In genomic region chr2:65121435-65121834, GRCm38 (mm10) we compare ENCODE assay signal across 8 mouse cellular contexts.
DNase-seq lines count a peak whose midpoint lies in the region; ATAC-seq and TF ChIP-seq lines count a peak whose summit lies in the region.
"Had no signal": no experiment of that assay in that cellular context is flagged by ENCODE, and none has a peak within 500 bp of the region (broad histone marks: within the 10 kb centered on the region; RNA-seq: fewer than 3 reads in every experiment).

No protein-coding gene starts in this region.

- H3K4me2 ChIP-seq in hindbrain, embryonic 14.5 days (replicated peaks): no peak overlapping the region
- no peak overlapping the region for H3K4me2 ChIP-seq in hindbrain, embryonic 12.5 days (replicated peaks)
- no peak overlapping the region for H3K4me2 ChIP-seq in CH12.LX (ENCODE audit: insufficient read depth, low read depth, poor library complexity, severe bottlenecking)
- H3K4me2 ChIP-seq: limb, embryonic 12.5 days had no signal

- TF ChIP-seq CTCF in CH12.LX (conservative IDR thresholded peaks at IDR 0.05 in 1 of 2, IDR thresholded peaks at IDR 0.05 in 1 of 2; ENCODE audit: low read depth in 2 of 2, low read length in 2 of 2): peak; percentile 51 to 81

- H3K9me3 ChIP-seq in hindbrain, embryonic 14.5 days (ENCODE audit: control insufficient read depth, low read length): no peaks in the 10 kb centered on the region
- no peaks in the 10 kb centered on the region for H3K9me3 ChIP-seq in hindbrain, embryonic 12.5 days (replicated peaks)
- H3K9me3 ChIP-seq in CH12.LX (replicated peaks; ENCODE audit: low read length): no peaks in the 10 kb centered on the region
- H3K9me3 ChIP-seq in ES-E14 (ENCODE audit: control insufficient read depth, insufficient read depth, low read depth, low read length): no peaks in the 10 kb centered on the region
- H3K9me3 ChIP-seq: limb, embryonic 12.5 days had no signal

- TF ChIP-seq EP300 in CH12.LX (IDR thresholded peaks at IDR 0.05; ENCODE audit: low read length): no peak

- TF ChIP-seq RAD21 in CH12.LX (IDR thresholded peaks at IDR 0.05; ENCODE audit: low read depth, low read length): peak; percentile 89

- no peaks in the 10 kb centered on the region for H3K79me2 ChIP-seq in CH12.LX (replicated peaks; ENCODE audit: control insufficient read depth, extremely low read depth, insufficient read depth, poor library complexity, severe bottlenecking)

- H3K27ac ChIP-seq in hindbrain, embryonic 14.5 days: no peak overlapping the region
- H3K27ac ChIP-seq in hindbrain, embryonic 12.5 days: no peak overlapping the region
- H3K27ac ChIP-seq in CH12.LX (ENCODE audit: insufficient read depth, low read depth) (no peak overlapping the region), ES-E14 (ENCODE audit: insufficient read depth, low read depth, low read length, poor library complexity, severe bottlenecking) (no peak overlapping the region)
- H3K27ac ChIP-seq: limb, embryonic 12.5 days had no signal

- H3K36me3 ChIP-seq in hindbrain, embryonic 14.5 days (replicated peaks; ENCODE audit: control insufficient read depth, insufficient read depth): no peaks in the 10 kb centered on the region
- no peaks in the 10 kb centered on the region for H3K36me3 ChIP-seq in hindbrain, embryonic 12.5 days
- H3K36me3 ChIP-seq in CH12.LX (replicated peaks in 1 of 2; ENCODE audit: control insufficient read depth in 1 of 2, insufficient read depth in 1 of 2, low read length in 1 of 2) (no peaks in the 10 kb centered on the region), ES-E14 (ENCODE audit: control insufficient read depth, insufficient read depth, low read length, poor library complexity, severe bottlenecking) (no peaks in the 10 kb centered on the region)
- H3K36me3 ChIP-seq: limb, embryonic 12.5 days had no signal

- DNase-seq in hindbrain, embryonic 14.5 days (ENCODE audit: low spot score): peak; percentile 75
- peak; percentile 49 for DNase-seq in CH12.LX (ENCODE audit: extremely low read depth)
- DNase-seq in ES-E14 (ENCODE audit: low read depth, low spot score): peak; percentile 11
- DNase-seq in lung, postnatal 14 days: peak; percentile 75
- DNase-seq in natural killer cell, adult 2 months (ENCODE audit: low spot score in 2 of 2): no peak

- 6% methylated on average over 1 of the region's 1 CpGs for WGBS in hindbrain, embryonic 14.5 days
- WGBS in hindbrain, embryonic 12.5 days: 6% methylated on average over 1 of the region's 1 CpGs

- in situ Hi-C loops in CH12.LX (cut with MboI; ENCODE audit: low pct_ligation_motif_present, low pct_unique_long_range_greater_than_20kb, low sequenced_read_pairs) (no loop called here), ES-E14 (cut with MboI; ENCODE audit: low sequenced_read_pairs in 2 of 2, unreplicated experiment in 2 of 2) (no loop called here)

- H3K4me3 ChIP-seq in hindbrain, embryonic 14.5 days (replicated peaks; ENCODE audit: low read length): no peak overlapping the region
- no peak overlapping the region for H3K4me3 ChIP-seq in hindbrain, embryonic 12.5 days
- H3K4me3 ChIP-seq in CH12.LX (replicated peaks in 1 of 3; ENCODE audit: low read depth in 2 of 3, low read length in 2 of 3, poor library complexity in 1 of 3) (no peak overlapping the region), ES-E14 (ENCODE audit: insufficient read depth in 1 of 2, low read depth in 1 of 2, low read length in 2 of 2, poor library complexity in 1 of 2, severe bottlenecking in 1 of 2) (no peak overlapping the region)
- H3K4me3 ChIP-seq: limb, embryonic 12.5 days had no signal

- ATAC-seq in hindbrain, embryonic 14.5 days (ENCODE audit: low FRiP score): no peak
- no peak for ATAC-seq in hindbrain, embryonic 12.5 days (ENCODE audit: low FRiP score)
- ATAC-seq in granulocyte monocyte progenitor cell, adult 5-6 weeks (replicated peaks; ENCODE audit: poor library complexity, severe bottlenecking): 0 out of 2 replicates have a peak, but pooled peaks have one; percentile 33

- no peak for TF ChIP-seq POLR2A in CH12.LX (IDR thresholded peaks at IDR 0.05; ENCODE audit: low read depth, low read length)

- dilution Hi-C loops in CH12.LX (cut with MboI; ENCODE audit: extremely low pct_ligation_motif_present, extremely low pct_unique_long_range_greater_than_20kb, low sequenced_read_pairs): no loop called here

- H3K9ac ChIP-seq in hindbrain, embryonic 14.5 days: no peak overlapping the region
- H3K9ac ChIP-seq in hindbrain, embryonic 12.5 days: no peak overlapping the region
- no peak overlapping the region for H3K9ac ChIP-seq in CH12.LX (ENCODE audit: insufficient read depth, low read depth)
- H3K9ac ChIP-seq in ES-E14 (ENCODE audit: insufficient read depth, low read depth, low read length, poor library complexity, severe bottlenecking): no peak overlapping the region
- H3K9ac ChIP-seq: limb, embryonic 12.5 days had no signal

- H3K27me3 ChIP-seq in hindbrain, embryonic 14.5 days (ENCODE audit: control insufficient read depth, insufficient read depth, low read length): no peaks in the 10 kb centered on the region
- H3K27me3 ChIP-seq in hindbrain, embryonic 12.5 days: no peaks in the 10 kb centered on the region
- no peaks in the 10 kb centered on the region for H3K27me3 ChIP-seq in CH12.LX (replicated peaks)
- H3K27me3 ChIP-seq: limb, embryonic 12.5 days had no signal

- H3K4me1 ChIP-seq in hindbrain, embryonic 14.5 days (replicated peaks; ENCODE audit: control insufficient read depth, insufficient read depth, low read length): no peaks in the 10 kb centered on the region
- 0 out of 2 replicates have a peak, but pooled peaks cover 3% of the 10 kb centered on the region for H3K4me1 ChIP-seq in hindbrain, embryonic 12.5 days
- H3K4me1 ChIP-seq in CH12.LX (ENCODE audit: control insufficient read depth in 1 of 2, insufficient read depth in 2 of 2): no peaks in the 10 kb centered on the region
- H3K4me1 ChIP-seq in ES-E14 (ENCODE audit: control insufficient read depth in 2 of 2, insufficient read depth in 2 of 2, low read length in 2 of 2, poor library complexity in 1 of 2): no peaks in the 10 kb centered on the region

TF ChIP-seq in CH12.LX, 34 proteins besides CTCF, POLR2A, EP300 and RAD21:
- TF ChIP-seq ZC3H11A (IDR thresholded peaks at IDR 0.05; ENCODE audit: low read depth, low read length) (peak; percentile 70), SMC3 (IDR thresholded peaks at IDR 0.05; ENCODE audit: low read depth, low read length) (peak; percentile 79), JUND (conservative IDR thresholded peaks at IDR 0.05; ENCODE audit: low read depth, low read length) (no peak)

TF ChIP-seq in ES-E14, 5 proteins besides CTCF, POLR2A, EP300 and RAD21:
- TF ChIP-seq HCFC1 (IDR thresholded peaks at IDR 0.05; ENCODE audit: borderline replicate concordance, insufficient read depth, low read length) (no peak), ZC3H11A (IDR thresholded peaks at IDR 0.05; ENCODE audit: borderline replicate concordance, low read depth, low read length) (peak; percentile 22; the same call in 1 of the 2 replicates), MAFK (IDR thresholded peaks at IDR 0.05; ENCODE audit: insufficient read depth, low read depth, low read length) (no peak), CHD2 (IDR thresholded peaks at IDR 0.05; ENCODE audit: low read depth, low read length) (no peak)
TF ChIP-seq in ES-E14: peak in this region for 1.

Comparison
In these comparisons a context has a peak if more than half of its experiments do, and no peak if none do; other contexts are left out.
1. DNase-seq: peak in hindbrain, embryonic 14.5 days (single experiment), CH12.LX (single experiment), ES-E14 (single experiment) and lung, postnatal 14 days (single experiment); none in natural killer cell, adult 2 months (0 of 2).